Mouse (Mus musculus) cerebellum, adult 11-12 months (tissue): ENCODE measurements at regions not wholly inside any gene's neighbourhood (a gene's known extent, or its start where the extent isn't known, plus 50 kb on each side); places are given as distances from the start of the nearest gene placed in this dataset.

ENCODE experiments used
- DNase-seq: peaks from one replicate; pipeline ENCODE4 v3.0.0; 2022

DNA sequence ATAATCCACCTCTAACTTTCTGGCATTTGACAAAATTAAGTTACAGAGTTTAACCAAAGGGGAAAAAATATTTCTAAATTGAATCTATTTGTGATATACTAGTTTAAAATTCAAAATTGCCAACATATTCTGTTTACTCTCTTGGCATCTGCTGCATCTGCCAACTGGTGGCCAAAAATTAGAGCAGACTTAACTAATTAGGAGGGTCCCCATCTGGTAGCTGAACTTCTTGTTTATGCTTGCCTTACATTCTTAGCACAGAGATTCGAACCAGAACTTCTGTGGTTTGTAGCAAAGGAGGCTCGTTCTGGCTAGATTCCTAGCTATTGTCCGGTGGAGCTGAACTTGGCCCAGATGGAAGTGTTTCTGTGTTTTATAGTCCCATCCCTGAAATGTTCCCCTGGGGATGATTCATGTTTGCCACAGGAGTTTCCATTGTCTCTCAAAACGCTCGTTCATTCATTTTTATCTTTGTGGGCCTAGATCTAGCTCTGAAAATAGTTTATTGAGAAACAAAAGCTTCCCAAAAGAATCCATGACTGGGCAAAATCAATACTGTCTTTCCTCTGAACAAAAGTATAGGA lies 3461.5 kb upstream of the Gm7489 start:
- DNase-seq = no peak

GRCm38 (mm10) chr15:50449604-50450003 lies 3435.1 kb upstream of the Gm7489 start:
- DNase-seq = no peak

DNA sequence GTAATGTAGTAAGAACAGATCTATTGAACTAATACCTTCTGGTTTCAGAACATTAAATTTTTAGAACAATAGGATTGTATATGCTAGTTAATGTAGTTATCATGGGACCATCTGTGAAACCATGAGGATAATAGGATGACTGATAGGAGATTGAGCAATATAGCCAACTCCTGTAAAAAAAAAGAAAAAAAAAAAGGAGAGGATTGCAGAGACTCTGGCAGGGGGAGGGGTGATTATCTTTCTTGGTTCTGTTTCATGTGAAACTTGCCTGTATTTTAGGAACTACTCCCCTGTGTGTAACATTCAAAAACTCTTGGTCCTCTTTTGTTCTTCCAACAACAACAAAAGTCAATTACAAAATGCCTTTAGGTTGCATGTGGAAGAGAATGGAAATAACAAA lies 3412.1 kb upstream of the Gm7489 start:
- no peak for DNase-seq

- no peak for DNase-seq
These were observed 3386.0 kb upstream of the Gm7489 start for GRCm38 (mm10) chr15:50498716-50499115.

GRCm38 (mm10) chr15:50507999-50508624 lies 3376.6 kb upstream of the Gm7489 start:
- no peak for DNase-seq

GRCm38 (mm10) chr15:50513036-50513435 lies 3371.7 kb upstream of the Gm7489 start:
- no peak for DNase-seq

GRCm38 (mm10) chr15:50524841-50525240 lies 3359.9 kb upstream of the Gm7489 start:
- no peak for DNase-seq

DNA sequence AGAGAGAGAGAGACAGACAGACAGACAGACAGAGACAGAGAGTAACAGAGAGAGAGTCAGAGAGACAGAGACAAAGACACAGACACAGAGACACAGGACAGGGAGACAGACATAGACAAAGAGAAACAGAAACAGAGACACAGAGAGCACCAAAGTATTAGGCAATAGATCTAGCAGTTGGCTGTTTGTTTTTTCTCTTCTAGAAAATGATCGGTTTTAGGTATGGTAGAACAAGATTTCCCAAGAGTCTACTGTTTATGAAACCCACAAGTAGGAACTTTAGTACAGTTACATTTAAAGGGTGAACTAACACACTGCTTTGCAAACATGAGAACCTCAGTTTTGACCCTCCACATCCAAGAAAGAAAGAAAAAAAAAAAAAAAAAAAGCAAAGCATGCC lies 3350.2 kb upstream of the Gm7489 start:
- no peak for DNase-seq

- DNase-seq = no peak
These were observed 3321.1 kb upstream of the Gm7489 start for GRCm38 (mm10) chr15:50563611-50564010.

GRCm38 (mm10) chr15:50580811-50581210 lies 3303.9 kb upstream of the Gm7489 start:
- no peak for DNase-seq

GRCm38 (mm10) chr15:50583951-50584350 lies 3300.8 kb upstream of the Gm7489 start:
- no peak for DNase-seq

GRCm38 (mm10) chr15:50585496-50585895 lies 3299.2 kb upstream of the Gm7489 start:
- no peak for DNase-seq
